Mouse (Mus musculus): ENCODE measurements at regions not wholly inside any gene's neighbourhood (a gene's known extent, or its start where the extent isn't known, plus 50 kb on each side); places are given as distances from the start of the nearest gene placed in this dataset.

DNA sequence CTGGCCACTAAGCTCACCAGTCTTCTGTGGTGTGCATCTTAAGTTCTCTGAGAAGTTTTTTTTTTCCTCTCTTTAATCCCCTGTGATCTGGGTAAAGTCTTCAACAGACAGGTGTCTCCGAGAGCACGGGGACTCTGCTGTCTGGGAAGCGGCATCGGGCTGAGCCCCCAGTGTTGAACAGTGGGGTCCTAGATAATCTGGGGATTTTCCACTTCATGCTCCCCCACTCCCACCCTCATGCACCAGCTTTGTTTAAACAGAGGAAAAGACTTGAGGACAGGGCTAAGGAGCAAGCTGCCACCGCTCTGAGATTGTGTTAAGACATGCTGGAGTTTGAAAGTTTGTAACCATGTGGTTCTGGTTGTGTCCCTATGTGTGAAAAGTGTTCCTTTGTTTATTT is 538.4 kb downstream of the Ccdc171 start:
- Histone ChIP-seq H3K27ac (replicated peaks) (no peak overlapping the region), H3K9me3 (ENCODE audit: control insufficient read depth, low read length) (no peaks in the 10 kb centered on the region), H3K4me2 (replicated peaks; ENCODE audit: low read depth) (no peak overlapping the region), H3K36me3 (ENCODE audit: control insufficient read depth, insufficient read depth, low read length) (no peaks in the 10 kb centered on the region), H3K27me3 (ENCODE audit: control insufficient read depth, insufficient read depth, low read length) (no peaks in the 10 kb centered on the region), H3K4me3 (ENCODE audit: low read depth, low read length) (no peak overlapping the region), H3K9ac (ENCODE audit: low read length) (no peak overlapping the region), H3K4me1 (replicated peaks; ENCODE audit: control insufficient read depth, insufficient read depth) (no peaks in the 10 kb centered on the region)
- WGBS = 64% methylated on average over 5 of the region's 5 CpGs
- no peak for TF ChIP-seq EP300 (optimal IDR thresholded peaks at IDR 0.05)
- ATAC-seq (ENCODE audit: low FRiP score, low TSS enrichment) = no peak
- DNase-seq (ENCODE audit: low spot score) = no peak

DNA sequence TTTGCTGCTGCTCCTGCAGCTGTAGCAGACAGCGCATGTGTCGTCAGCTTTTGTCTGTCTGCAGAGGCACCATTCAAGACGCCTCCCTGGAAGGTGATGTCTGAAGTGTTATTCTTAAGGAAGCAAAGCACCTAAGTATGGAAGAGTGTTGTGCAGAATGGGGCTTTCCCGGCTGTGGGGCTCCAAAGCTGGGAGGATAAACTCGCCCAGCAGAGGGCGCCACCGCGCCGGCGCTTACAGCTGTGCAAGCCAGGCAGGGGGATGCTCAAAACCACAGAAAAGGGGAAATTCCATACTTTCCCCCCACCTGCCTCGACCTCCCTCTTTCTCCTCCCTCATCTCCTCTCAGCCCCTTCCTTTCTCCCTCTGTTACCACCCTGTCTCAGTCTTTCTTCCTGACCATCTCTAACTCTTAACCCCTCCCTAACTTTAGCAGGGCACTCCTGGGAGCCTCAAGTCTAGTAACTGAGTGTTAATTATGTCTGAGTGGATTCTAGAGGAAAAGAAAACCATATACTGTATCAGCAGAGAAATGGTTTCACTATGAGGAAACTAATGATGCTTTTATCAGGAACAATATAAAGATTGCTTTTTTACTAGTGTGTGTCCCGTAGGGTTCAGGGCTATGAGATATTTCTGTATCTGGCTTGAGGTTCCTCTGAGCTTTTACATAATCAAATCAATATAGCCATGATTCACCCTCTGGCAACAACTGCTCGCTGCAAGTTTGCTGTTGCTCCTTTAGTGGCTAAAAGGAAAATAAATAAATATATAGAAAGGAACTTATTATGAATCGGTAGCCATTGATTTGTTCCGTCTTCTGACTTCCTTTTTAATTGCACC is 539.5 kb downstream of the Ccdc171 start:
- Histone ChIP-seq H3K4me3 (ENCODE audit: low read depth, low read length) (no peak overlapping the region), H3K4me1 (replicated peaks; ENCODE audit: control insufficient read depth, insufficient read depth) (no peaks in the 10 kb centered on the region), H3K4me2 (replicated peaks; ENCODE audit: low read depth) (0 out of 2 replicates have a peak overlapping the region, but pooled peaks have one; percentile 2), H3K27ac (replicated peaks) (no peak overlapping the region), H3K27me3 (ENCODE audit: control insufficient read depth, insufficient read depth, low read length) (no peaks in the 10 kb centered on the region), H3K36me3 (ENCODE audit: control insufficient read depth, insufficient read depth, low read length) (no peaks in the 10 kb centered on the region), H3K9me3 (ENCODE audit: control insufficient read depth, low read length) (no peaks in the 10 kb centered on the region), H3K9ac (ENCODE audit: low read length) (no peak overlapping the region)
- no peak for TF ChIP-seq EP300 (optimal IDR thresholded peaks at IDR 0.05)
- TF ChIP-seq CTCF (IDR thresholded peaks at IDR 0.05; ENCODE audit: low read depth) = peak; percentile 93
- ATAC-seq (ENCODE audit: low FRiP score, low TSS enrichment) = peak; percentile 71
- WGBS = 16% methylated on average over 15 of the region's 15 CpGs
- DNase-seq (ENCODE audit: low spot score) = peak; percentile 84

DNA sequence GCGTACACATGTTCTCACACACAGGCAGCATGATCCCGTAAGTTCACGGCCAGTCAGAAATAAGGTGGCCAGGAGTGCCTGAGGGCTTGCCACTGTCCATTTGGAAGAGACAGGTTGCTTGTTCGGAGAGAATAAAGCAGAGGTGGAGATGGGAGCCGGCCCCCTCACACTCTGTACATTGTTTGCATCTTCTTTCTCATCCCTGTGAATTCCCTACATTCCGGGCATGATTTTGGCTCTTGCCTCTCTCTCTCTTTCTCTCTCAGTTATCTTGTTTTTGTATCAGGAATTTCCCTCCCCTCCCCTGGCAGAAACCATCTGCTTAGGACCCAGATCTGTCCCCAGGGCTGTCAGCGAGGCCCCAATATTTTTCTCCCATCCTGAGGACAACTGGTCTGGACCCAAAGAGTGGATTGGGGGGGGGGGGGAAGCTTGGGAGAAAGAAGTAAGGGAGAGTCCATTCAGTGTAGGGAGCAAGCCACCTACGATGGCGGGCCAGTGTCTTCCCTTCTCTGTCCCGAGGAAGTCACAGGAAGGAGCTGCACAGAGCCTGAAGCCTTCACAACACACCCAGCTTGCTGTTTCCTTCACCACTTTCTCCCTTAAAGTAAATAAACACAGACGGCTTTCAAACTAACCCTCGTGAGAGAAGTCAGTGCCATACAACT is 540.2 kb downstream of the Ccdc171 start:
- TF ChIP-seq EP300 (optimal IDR thresholded peaks at IDR 0.05) (no peak), CTCF (IDR thresholded peaks at IDR 0.05; ENCODE audit: low read depth) (no peak)
- 44% methylated on average over 12 of the region's 12 CpGs for WGBS

DNA sequence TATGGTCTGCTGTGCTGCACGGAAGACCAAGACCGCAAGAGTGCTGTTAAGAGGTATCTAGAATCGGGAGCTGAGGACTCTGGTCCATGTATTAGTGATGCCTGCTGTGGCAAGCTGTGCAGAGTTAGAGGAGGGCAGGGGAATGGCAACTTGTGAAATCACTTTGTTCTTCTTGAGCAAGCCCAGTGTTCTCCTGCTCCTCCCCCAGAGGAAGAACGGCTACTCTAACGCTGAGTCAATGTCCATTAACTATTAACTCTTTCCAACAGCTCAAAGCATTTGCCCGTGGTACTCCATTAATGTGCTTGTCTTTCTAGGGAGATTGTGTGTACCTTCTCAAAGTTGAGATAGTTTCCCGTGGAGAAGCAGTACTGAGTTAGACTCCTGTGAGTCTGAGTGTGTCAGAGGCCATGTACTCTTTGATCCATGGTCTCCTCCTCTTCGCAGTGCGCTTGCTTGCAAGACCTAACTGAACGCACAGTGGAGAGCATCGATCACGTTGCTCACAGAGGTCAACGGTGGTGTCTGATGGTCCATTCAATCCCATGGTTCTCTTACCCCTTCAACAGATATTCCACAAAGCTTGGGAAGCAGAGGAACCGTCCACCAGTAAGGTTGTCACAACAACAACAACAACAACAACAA is 542.7 kb downstream of the Ccdc171 start:
- H3K9ac ChIP-seq (ENCODE audit: low read length) = no peak overlapping the region
- TF ChIP-seq EP300 (optimal IDR thresholded peaks at IDR 0.05) (no peak), CTCF (IDR thresholded peaks at IDR 0.05; ENCODE audit: low read depth) (no peak)
- H3K4me3 ChIP-seq (ENCODE audit: low read depth, low read length) = no peak overlapping the region
- H3K27ac ChIP-seq (replicated peaks) = no peak overlapping the region
- H3K4me1 ChIP-seq (replicated peaks; ENCODE audit: control insufficient read depth, insufficient read depth) = no peaks in the 10 kb centered on the region; the same call in 1 of the 2 replicates
- H3K9me3 ChIP-seq (ENCODE audit: control insufficient read depth, low read length) = no peaks in the 10 kb centered on the region
- no peak overlapping the region for H3K4me2 ChIP-seq (replicated peaks; ENCODE audit: low read depth)
- H3K27me3 ChIP-seq (ENCODE audit: control insufficient read depth, insufficient read depth, low read length) = no peaks in the 10 kb centered on the region
- WGBS = 75% methylated on average over 14 of the region's 14 CpGs
- no peaks in the 10 kb centered on the region for H3K36me3 ChIP-seq (ENCODE audit: control insufficient read depth, insufficient read depth, low read length)
- ATAC-seq (ENCODE audit: low FRiP score, low TSS enrichment) (no peak), DNase-seq (ENCODE audit: low spot score) (no peak)

More for the DNA sequence above, 540.2 kb downstream of the Ccdc171 start:
- Histone ChIP-seq H3K9me3 (ENCODE audit: control insufficient read depth, low read length) (no peaks in the 10 kb centered on the region), H3K4me1 (replicated peaks; ENCODE audit: control insufficient read depth, insufficient read depth) (no peaks in the 10 kb centered on the region; the same call in 1 of the 2 replicates), H3K27me3 (ENCODE audit: control insufficient read depth, insufficient read depth, low read length) (no peaks in the 10 kb centered on the region), H3K4me2 (replicated peaks; ENCODE audit: low read depth) (no peak overlapping the region), H3K9ac (ENCODE audit: low read length) (no peak overlapping the region), H3K27ac (replicated peaks) (no peak overlapping the region), H3K36me3 (ENCODE audit: control insufficient read depth, insufficient read depth, low read length) (no peaks in the 10 kb centered on the region), H3K4me3 (ENCODE audit: low read depth, low read length) (no peak overlapping the region)
- DNase-seq (ENCODE audit: low spot score) (no peak), ATAC-seq (ENCODE audit: low FRiP score, low TSS enrichment) (no peak)

DNA sequence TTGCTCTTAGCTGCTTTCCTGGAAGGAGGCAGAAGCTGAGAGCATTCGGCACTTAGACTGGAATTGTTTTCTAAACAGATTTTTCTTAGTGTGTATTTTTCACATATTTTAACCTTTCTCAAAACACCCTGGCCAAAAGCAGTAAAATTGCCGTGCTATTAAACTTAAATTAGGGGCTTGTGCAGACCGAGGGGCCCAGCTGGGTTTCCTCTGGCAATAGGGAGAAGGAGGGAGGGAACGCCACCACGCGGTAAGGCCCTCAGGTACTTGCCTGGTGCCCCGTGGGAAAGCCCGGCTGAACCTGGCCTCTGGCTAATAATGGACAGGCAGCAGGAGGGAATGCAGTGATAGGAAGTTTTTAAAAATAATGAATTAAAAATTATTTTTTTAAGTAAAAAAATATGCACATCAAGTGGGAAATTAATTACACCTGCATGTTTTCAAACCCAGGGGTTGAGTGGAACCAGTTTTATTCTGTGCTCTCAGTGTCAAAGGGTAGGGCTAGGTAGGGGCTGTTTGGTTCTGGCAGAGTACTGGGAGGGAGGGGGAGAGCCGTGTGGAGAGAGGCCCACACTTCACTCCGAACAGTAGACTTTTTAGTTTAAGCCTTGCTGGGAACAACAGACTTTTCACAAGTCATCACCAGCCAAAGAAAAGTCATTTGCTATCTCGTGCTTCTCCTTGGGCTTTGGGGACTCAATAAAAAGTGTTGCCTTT is 543.8 kb downstream of the Ccdc171 start:
- DNase-seq (ENCODE audit: low spot score) = no peak
- Histone ChIP-seq H3K4me3 (ENCODE audit: low read depth, low read length) (no peak overlapping the region), H3K9me3 (ENCODE audit: control insufficient read depth, low read length) (no peaks in the 10 kb centered on the region), H3K27me3 (ENCODE audit: control insufficient read depth, insufficient read depth, low read length) (no peaks in the 10 kb centered on the region), H3K36me3 (ENCODE audit: control insufficient read depth, insufficient read depth, low read length) (no peaks in the 10 kb centered on the region), H3K4me2 (replicated peaks; ENCODE audit: low read depth) (no peak overlapping the region), H3K27ac (replicated peaks) (no peak overlapping the region), H3K9ac (ENCODE audit: low read length) (no peak overlapping the region), H3K4me1 (replicated peaks; ENCODE audit: control insufficient read depth, insufficient read depth) (no peaks in the 10 kb centered on the region; the same call in 1 of the 2 replicates)
- 49% methylated on average over 11 of the region's 11 CpGs for WGBS
- ATAC-seq (ENCODE audit: low FRiP score, low TSS enrichment) = no peak
- TF ChIP-seq CTCF (IDR thresholded peaks at IDR 0.05; ENCODE audit: low read depth) (no peak), EP300 (optimal IDR thresholded peaks at IDR 0.05) (no peak)

Measured in stomach, postnatal 0 days (tissue).